In the genomic region with DNA sequence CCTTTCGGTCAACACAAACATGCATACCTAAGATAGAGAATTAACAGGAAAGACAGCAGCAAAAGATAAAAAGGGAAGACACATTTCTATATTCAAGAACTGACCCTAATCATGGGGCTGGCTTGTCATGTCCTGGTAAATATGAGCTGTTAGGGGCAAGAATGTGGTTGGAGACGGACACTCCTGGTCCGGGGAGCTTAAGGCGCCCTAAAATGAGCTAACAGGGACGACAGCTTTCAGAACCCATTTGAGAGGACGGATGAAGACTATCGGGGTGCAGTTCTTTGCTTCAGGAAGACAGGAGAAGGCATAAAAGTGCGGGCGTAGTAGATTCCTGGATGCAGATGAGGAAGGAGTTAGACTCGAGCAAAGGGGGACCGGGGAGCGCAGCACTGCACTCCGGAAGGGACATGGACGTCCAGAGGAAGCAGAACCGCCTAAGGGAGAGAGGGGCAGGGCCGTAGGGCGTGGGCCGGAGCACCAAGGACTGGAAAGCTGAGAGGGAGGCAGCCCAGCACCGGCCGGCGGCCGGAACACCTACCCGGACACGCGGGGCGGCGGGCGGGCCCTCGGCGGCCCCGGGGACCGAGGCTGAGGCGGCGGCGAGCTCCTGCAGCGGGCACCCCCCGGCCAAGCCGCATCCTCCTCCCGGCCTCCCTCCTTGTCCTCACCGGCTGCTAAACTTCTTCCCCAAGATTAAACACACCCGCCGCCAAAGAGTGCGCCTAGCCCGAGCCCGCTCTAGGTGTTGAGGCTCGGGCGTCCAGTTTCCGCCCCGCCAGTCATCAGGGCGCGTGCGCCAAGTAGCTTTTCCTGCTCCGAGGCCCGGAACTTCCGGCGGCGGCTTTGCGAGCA, we compare ENCODE assay signal across 8 mouse cellular contexts. TPM values are rescaled to one million over a fixed set of nuclear protein-coding genes. Genes with fewer than 3 reads are reported as not detected.
DNase-seq lines count a peak whose midpoint lies in the region; ATAC-seq and TF ChIP-seq lines count a peak whose summit lies in the region.

A gene (minus strand): TSS at position 805 of the 855 bp plus-strand sequence.

- H3K9me3 ChIP-seq in CH12.LX (replicated peaks; ENCODE audit: low read length), result no peaks in the 10 kb centered on the region
- H3K9me3 ChIP-seq in forebrain, embryonic 11.5 days (ENCODE audit: control insufficient read depth, low read length), result no peaks in the 10 kb centered on the region
- no peaks in the 10 kb centered on the region for H3K9me3 ChIP-seq in heart, embryonic 16.5 days (replicated peaks; ENCODE audit: control insufficient read depth, low read length)
- H3K9me3 ChIP-seq in liver, embryonic 13.5 days (replicated peaks), result no peaks in the 10 kb centered on the region
- H3K9me3 ChIP-seq in stomach, embryonic 14.5 days (ENCODE audit: control insufficient read depth, low read depth, low read length), result no peaks in the 10 kb centered on the region

- H3K27me3 ChIP-seq in CH12.LX (replicated peaks), result no peaks in the 10 kb centered on the region
- H3K27me3 ChIP-seq in forebrain, embryonic 11.5 days (ENCODE audit: control insufficient read depth, insufficient read depth, low read length), result no peaks in the 10 kb centered on the region
- no peaks in the 10 kb centered on the region for H3K27me3 ChIP-seq in heart, embryonic 16.5 days (ENCODE audit: control insufficient read depth, insufficient read depth, low read length)
- peaks cover 8% of the 10 kb centered on the region; the same call in 1 of the 2 replicates for H3K27me3 ChIP-seq in liver, embryonic 13.5 days
- H3K27me3 ChIP-seq in stomach, embryonic 14.5 days (ENCODE audit: control insufficient read depth, insufficient read depth, low read length), result no peaks in the 10 kb centered on the region

- TF ChIP-seq POLR2A in CH12.LX (IDR thresholded peaks at IDR 0.05; ENCODE audit: low read depth, low read length), result peak; percentile 88

- in situ Hi-C loops in CH12.LX (cut with MboI; ENCODE audit: low pct_ligation_motif_present, low pct_unique_long_range_greater_than_20kb, low sequenced_read_pairs), result no loop called here

- H3K4me1 ChIP-seq in CH12.LX (ENCODE audit: control insufficient read depth in 1 of 2, insufficient read depth in 2 of 2), result peaks cover 7 to 20% of the 10 kb centered on the region in 2 experiments; a peak in 3 of 4 replicates
- no peaks in the 10 kb centered on the region for H3K4me1 ChIP-seq in forebrain, embryonic 11.5 days (replicated peaks; ENCODE audit: control insufficient read depth, insufficient read depth, low read length)
- H3K4me1 ChIP-seq in heart, embryonic 16.5 days (ENCODE audit: control insufficient read depth, insufficient read depth, low read length), result peaks cover 8% of the 10 kb centered on the region
- peaks cover 38% of the 10 kb centered on the region for H3K4me1 ChIP-seq in liver, embryonic 13.5 days (replicated peaks)
- H3K4me1 ChIP-seq in stomach, embryonic 14.5 days (ENCODE audit: control insufficient read depth, insufficient read depth, low read length), result peaks cover 8% of the 10 kb centered on the region; the same call in 1 of the 2 replicates

- WGBS in forebrain, embryonic 11.5 days, result 2% methylated on average over 52 of the region's 58 CpGs
- WGBS in heart, embryonic 16.5 days, result 1% methylated on average over 47 of the region's 58 CpGs
- under 1% methylated on average over 58 of the region's 58 CpGs for WGBS in liver, embryonic 13.5 days (ENCODE audit: insufficient replicate concordance)
- 1% methylated on average over 52 of the region's 58 CpGs for WGBS in stomach, embryonic 14.5 days

- TF ChIP-seq RAD21 in CH12.LX (IDR thresholded peaks at IDR 0.05; ENCODE audit: low read depth, low read length), result no peak

- H3K27ac ChIP-seq in CH12.LX (ENCODE audit: insufficient read depth, low read depth), result peak within 1 kb of the TSS; percentile 30
- H3K27ac ChIP-seq in forebrain, embryonic 11.5 days (ENCODE audit: low read depth, low read length), result no peak within 1 kb of the TSS
- H3K27ac ChIP-seq in heart, embryonic 16.5 days (ENCODE audit: low read length), result peak within 1 kb of the TSS; percentile 86
- H3K27ac ChIP-seq in liver, embryonic 13.5 days, result peak within 1 kb of the TSS; percentile 92
- H3K27ac ChIP-seq in stomach, embryonic 14.5 days (ENCODE audit: low read length), result peak within 1 kb of the TSS; percentile 68; the same call in 1 of the 2 replicates

- peak within 1 kb of the TSS; percentile 85 to 95 (median 86) for H3K4me3 ChIP-seq in CH12.LX (replicated peaks in 1 of 3; ENCODE audit: low read depth in 2 of 3, low read length in 2 of 3, poor library complexity in 1 of 3)
- peak within 1 kb of the TSS; percentile 89 for H3K4me3 ChIP-seq in forebrain, embryonic 11.5 days (ENCODE audit: low read depth, low read length)
- peak within 1 kb of the TSS; percentile 97 for H3K4me3 ChIP-seq in heart, embryonic 16.5 days (ENCODE audit: low read length)
- peak within 1 kb of the TSS; percentile 89 for H3K4me3 ChIP-seq in liver, embryonic 13.5 days (replicated peaks)
- H3K4me3 ChIP-seq in stomach, embryonic 14.5 days (ENCODE audit: low read depth, low read length), result peak within 1 kb of the TSS; percentile 82

- no peak for TF ChIP-seq CTCF in CH12.LX (conservative IDR thresholded peaks at IDR 0.05 in 1 of 2, IDR thresholded peaks at IDR 0.05 in 1 of 2; ENCODE audit: low read depth in 2 of 2, low read length in 2 of 2)

- peak within 1 kb of the TSS; percentile 96 for H3K4me2 ChIP-seq in CH12.LX (ENCODE audit: insufficient read depth, low read depth, poor library complexity, severe bottlenecking)
- peak within 1 kb of the TSS; percentile 65 for H3K4me2 ChIP-seq in forebrain, embryonic 11.5 days (ENCODE audit: low read depth, low read length, severe bottlenecking)
- H3K4me2 ChIP-seq in heart, embryonic 16.5 days (ENCODE audit: low read depth, low read length), result peak within 1 kb of the TSS; percentile 91
- H3K4me2 ChIP-seq in liver, embryonic 13.5 days, result peak within 1 kb of the TSS; percentile 69
- peak within 1 kb of the TSS; percentile 72 for H3K4me2 ChIP-seq in stomach, embryonic 14.5 days (replicated peaks; ENCODE audit: low read depth, low read length)

- dilution Hi-C loops in CH12.LX (cut with MboI; ENCODE audit: extremely low pct_ligation_motif_present, extremely low pct_unique_long_range_greater_than_20kb, low sequenced_read_pairs), result no loop called here

- TF ChIP-seq EP300 in CH12.LX (IDR thresholded peaks at IDR 0.05; ENCODE audit: low read length), result no peak

- peaks cover 3 to 15% of the 10 kb centered on the region in 2 experiments for H3K36me3 ChIP-seq in CH12.LX (replicated peaks in 1 of 2; ENCODE audit: control insufficient read depth in 1 of 2, insufficient read depth in 1 of 2, low read length in 1 of 2)
- H3K36me3 ChIP-seq in forebrain, embryonic 11.5 days (ENCODE audit: control insufficient read depth, insufficient read depth, low read length), result no peaks in the 10 kb centered on the region
- H3K36me3 ChIP-seq in heart, embryonic 16.5 days (ENCODE audit: control insufficient read depth, insufficient read depth), result no peaks in the 10 kb centered on the region
- no peaks in the 10 kb centered on the region for H3K36me3 ChIP-seq in liver, embryonic 13.5 days
- no peaks in the 10 kb centered on the region for H3K36me3 ChIP-seq in stomach, embryonic 14.5 days (ENCODE audit: control insufficient read depth, insufficient read depth, low read length)

- peak; percentile 86 for DNase-seq in CH12.LX (ENCODE audit: extremely low read depth)
- peak; percentile 56 for DNase-seq in c-Kit-positive CD71-negative TER-119-negative erythroid progenitor cells, embryonic 14.5 days (ENCODE audit: low read depth)
- peak; percentile 90 for DNase-seq in forebrain, embryonic 11.5 days (ENCODE audit: low spot score)
- DNase-seq in kidney, postnatal 25 days, result peak; percentile 90 to 93
- peak; percentile 77 for DNase-seq in liver, embryonic 13.5 days
- DNase-seq in natural killer cell, adult 2 months (ENCODE audit: low spot score in 2 of 2), result peak; percentile 67 to 72

- ATAC-seq in forebrain, embryonic 11.5 days (replicated peaks; ENCODE audit: low FRiP score), result peak; percentile 96
- peak; percentile 88 for ATAC-seq in heart, embryonic 16.5 days (replicated peaks; ENCODE audit: extremely low read depth, insufficient read depth, low FRiP score)
- peak; percentile 93 for ATAC-seq in liver, embryonic 13.5 days (ENCODE audit: low read depth)
- peak; percentile 90 for ATAC-seq in stomach, embryonic 14.5 days (ENCODE audit: insufficient number of reproducible peaks, insufficient read depth, low FRiP score, low read depth)

- H3K9ac ChIP-seq in CH12.LX (ENCODE audit: insufficient read depth, low read depth), result peak within 1 kb of the TSS; percentile 88
- H3K9ac ChIP-seq in forebrain, embryonic 11.5 days (ENCODE audit: low read length), result peak within 1 kb of the TSS; percentile 96
- H3K9ac ChIP-seq in heart, embryonic 16.5 days (ENCODE audit: low read length), result peak within 1 kb of the TSS; percentile 98
- peak within 1 kb of the TSS; percentile 92 for H3K9ac ChIP-seq in liver, embryonic 13.5 days
- peak within 1 kb of the TSS; percentile 79 for H3K9ac ChIP-seq in stomach, embryonic 14.5 days (replicated peaks; ENCODE audit: low read depth, low read length)

- peaks cover 28% of the 10 kb centered on the region for H3K79me2 ChIP-seq in CH12.LX (replicated peaks; ENCODE audit: control insufficient read depth, extremely low read depth, insufficient read depth, poor library complexity, severe bottlenecking)

TF ChIP-seq in CH12.LX, 34 proteins besides CTCF, POLR2A, EP300 and RAD21 (continues in another document):
- peak; percentile 79; the same call in 1 of the 2 replicates for TF ChIP-seq NELFE (IDR thresholded peaks at IDR 0.05; ENCODE audit: low read depth, low read length)
- no peak for TF ChIP-seq ZC3H11A (IDR thresholded peaks at IDR 0.05; ENCODE audit: low read depth, low read length)
- TF ChIP-seq ZMIZ1 (IDR thresholded peaks at IDR 0.05; ENCODE audit: low read depth, low read length), result 0 out of 2 replicates have a peak, but pooled peaks have one; percentile 21
- TF ChIP-seq TCF12 (IDR thresholded peaks at IDR 0.05; ENCODE audit: low read depth, low read length), result peak; percentile 58
- peak; percentile 93 for TF ChIP-seq ELF1 (IDR thresholded peaks at IDR 0.05; ENCODE audit: low read depth, low read length)
- TF ChIP-seq MXI1 (IDR thresholded peaks at IDR 0.05; ENCODE audit: low read depth, low read length), result peak; percentile 40
- TF ChIP-seq POLR2AphosphoS2 (IDR thresholded peaks at IDR 0.05; ENCODE audit: low read depth, low read length), result peak; percentile 44; the same call in 1 of the 2 replicates
- no peak for TF ChIP-seq SIN3A (IDR thresholded peaks at IDR 0.05; ENCODE audit: low read length)
- TF ChIP-seq USF2 (conservative IDR thresholded peaks at IDR 0.05; ENCODE audit: low read depth, low read length), result no peak

RNA-seq across cellular contexts. Expression of the gene that starts here (rescaled TPM):
- total RNA-seq in CH12.LX (2012; rRNA removed) (9.4 and 12.2 TPM in 2 replicates), CH12.LX (2014; rRNA removed) (10.4 and 11.0 TPM in 2 replicates)
- 5.2 and 5.9 TPM in 2 replicates for polyA plus RNA-seq in CH12.LX (2012; ENCODE audit: insufficient read length, low read depth)
- 8.5 and 11.0 TPM in 2 replicates for polyA plus RNA-seq in forebrain, embryonic 11.5 days (2014; fragmentation: Nextera tagmentation; extraction: Ambion mirVana)
- polyA plus RNA-seq in heart, embryonic 16.5 days (2015; fragmentation: Nextera tagmentation; extraction: Ambion mirVana), result 7.6 and 7.8 TPM in 2 replicates
- 7.1 and 9.5 TPM in 2 replicates for polyA plus RNA-seq in liver, embryonic 13.5 days (2015; fragmentation: Nextera tagmentation; extraction: Ambion mirVana)
- 13.0 and 14.0 TPM in 2 replicates for polyA plus RNA-seq in stomach, embryonic 14.5 days (2014; fragmentation: Nextera tagmentation; extraction: Ambion mirVana)
